Mouse (Mus musculus): Measurements from ENCODE around the gene Ror1.

Ror1 gene

GRCm38 (mm10) chr4:100158401-100158800, 62.8 kb downstream of the Ror1 start:
- DNase-seq (ENCODE audit: low spot score in 2 of 2): no peak

GRCm38 (mm10) chr4:100160156-100160555, 64.6 kb downstream of the Ror1 start:
- DNase-seq (ENCODE audit: low spot score in 2 of 2): no peak

- no peak for DNase-seq (ENCODE audit: low spot score in 2 of 2)
Measured at GRCm38 (mm10) chr4:100165790-100166189, 70.2 kb downstream of the Ror1 start.

- no peak for DNase-seq (ENCODE audit: low spot score in 2 of 2)
Measured at GRCm38 (mm10) chr4:100166871-100167270, 71.3 kb downstream of the Ror1 start.

DNA sequence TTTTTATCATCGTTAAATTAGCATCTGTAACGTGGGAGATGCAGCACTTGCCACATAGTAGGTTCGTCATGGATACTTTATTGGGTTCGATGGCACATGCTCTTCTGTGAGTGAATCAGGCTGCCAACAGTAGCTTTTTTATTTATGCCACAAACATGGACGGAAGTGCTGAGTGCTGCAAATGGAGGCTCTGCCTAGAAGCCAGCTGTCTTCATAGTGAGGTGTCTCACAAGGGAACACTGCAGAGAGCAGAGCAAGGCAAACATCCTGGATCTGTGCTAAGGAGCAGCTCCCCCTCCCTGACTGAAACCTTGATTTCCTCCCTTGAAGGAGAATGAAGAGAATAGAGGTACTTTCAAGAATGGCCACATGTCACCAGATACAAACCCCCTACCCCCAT, 74.1 kb downstream of the Ror1 start:
- no peak for DNase-seq (ENCODE audit: low spot score in 2 of 2)

DNA sequence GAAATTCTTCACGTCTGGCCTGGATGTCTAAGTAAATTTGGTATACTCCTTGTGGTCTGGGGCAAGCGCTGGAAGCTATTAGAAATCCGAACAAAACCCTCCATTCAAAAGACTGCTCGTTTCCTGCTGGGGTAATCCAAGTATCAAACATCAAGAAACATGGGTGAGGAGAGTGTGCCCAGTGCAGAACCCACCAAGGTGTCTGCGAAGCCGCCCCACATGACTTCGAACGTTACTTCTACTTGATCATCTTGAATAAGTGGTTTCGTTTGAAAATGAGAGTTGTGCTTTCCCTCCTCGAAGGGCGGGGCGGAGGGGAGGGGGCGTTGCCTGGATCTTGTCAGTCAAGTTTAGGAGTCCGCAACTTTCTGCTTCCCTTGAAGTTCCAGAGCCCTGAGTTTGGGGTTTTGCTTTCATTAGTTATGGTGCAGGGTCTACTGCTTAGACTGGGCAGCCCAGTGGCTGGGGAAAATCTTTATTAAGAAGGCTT, 74.6 kb downstream of the Ror1 start:
- DNase-seq (ENCODE audit: low spot score in 2 of 2): no peak

GRCm38 (mm10) chr4:100170743-100171142, 75.2 kb downstream of the Ror1 start:
- no peak for DNase-seq (ENCODE audit: low spot score in 2 of 2)

GRCm38 (mm10) chr4:100171483-100171898, 75.9 kb downstream of the Ror1 start:
- DNase-seq (ENCODE audit: low spot score in 2 of 2): no peak

DNA sequence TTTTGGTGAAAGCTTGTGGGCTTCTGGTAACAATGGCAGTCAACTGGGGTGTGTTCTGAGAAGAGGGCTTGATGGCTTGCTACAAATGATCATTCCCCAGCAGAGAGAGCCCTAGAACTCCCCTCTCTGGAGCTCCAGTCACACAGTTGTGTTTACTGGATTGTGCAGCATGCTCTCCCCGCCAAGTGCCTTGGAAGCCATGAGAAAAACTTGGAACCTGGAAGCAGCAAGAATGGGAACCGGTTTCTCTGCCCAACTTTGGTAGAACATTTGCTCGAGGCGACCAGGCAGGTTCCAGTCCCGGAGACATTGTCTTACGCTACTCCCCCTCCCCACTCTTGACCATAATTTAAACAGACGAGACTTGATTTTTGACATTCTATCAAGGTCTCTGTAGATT, 80.0 kb downstream of the Ror1 start:
- no peak for DNase-seq (ENCODE audit: low spot score in 2 of 2)

GRCm38 (mm10) chr4:100178316-100178715, 82.7 kb downstream of the Ror1 start:
- no peak for DNase-seq (ENCODE audit: low spot score in 2 of 2)

DNA sequence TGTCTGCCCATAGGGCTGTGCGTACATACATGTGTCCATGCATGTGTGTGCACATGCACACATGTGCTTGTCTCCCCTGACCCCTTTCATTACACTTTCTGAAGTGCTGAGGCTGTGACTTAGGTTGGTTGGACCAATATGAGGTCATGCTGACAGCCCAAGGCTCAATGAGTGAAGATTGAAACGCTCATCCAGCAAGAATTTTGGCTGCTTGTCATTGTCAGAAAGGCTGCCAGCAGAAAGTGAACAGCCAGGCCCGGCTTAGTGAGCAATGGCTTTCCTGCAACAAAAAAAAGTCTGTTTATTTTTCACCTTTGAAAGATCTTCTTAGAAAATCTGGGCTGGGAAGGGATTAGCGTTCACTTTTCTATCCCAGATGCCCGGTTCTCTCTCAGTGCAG, 86.1 kb downstream of the Ror1 start:
- DNase-seq (ENCODE audit: low spot score in 2 of 2): no peak

GRCm38 (mm10) chr4:100186781-100187180, 91.2 kb downstream of the Ror1 start:
- no peak for DNase-seq (ENCODE audit: low spot score in 2 of 2)

- DNase-seq (ENCODE audit: low spot score in 2 of 2): no peak
Measured at GRCm38 (mm10) chr4:100187563-100188200, 92.1 kb downstream of the Ror1 start.

- DNase-seq (ENCODE audit: low spot score in 2 of 2): no peak
Measured at GRCm38 (mm10) chr4:100188201-100188699, 92.7 kb downstream of the Ror1 start.

GRCm38 (mm10) chr4:100191483-100191882, 95.9 kb downstream of the Ror1 start:
- DNase-seq (ENCODE audit: low spot score in 2 of 2): no peak

GRCm38 (mm10) chr4:100194136-100194535, 98.5 kb downstream of the Ror1 start:
- DNase-seq (ENCODE audit: low spot score in 2 of 2): no peak

GRCm38 (mm10) chr4:100196255-100196793, 100.7 kb downstream of the Ror1 start:
- DNase-seq (ENCODE audit: low spot score in 2 of 2): no peak

DNA sequence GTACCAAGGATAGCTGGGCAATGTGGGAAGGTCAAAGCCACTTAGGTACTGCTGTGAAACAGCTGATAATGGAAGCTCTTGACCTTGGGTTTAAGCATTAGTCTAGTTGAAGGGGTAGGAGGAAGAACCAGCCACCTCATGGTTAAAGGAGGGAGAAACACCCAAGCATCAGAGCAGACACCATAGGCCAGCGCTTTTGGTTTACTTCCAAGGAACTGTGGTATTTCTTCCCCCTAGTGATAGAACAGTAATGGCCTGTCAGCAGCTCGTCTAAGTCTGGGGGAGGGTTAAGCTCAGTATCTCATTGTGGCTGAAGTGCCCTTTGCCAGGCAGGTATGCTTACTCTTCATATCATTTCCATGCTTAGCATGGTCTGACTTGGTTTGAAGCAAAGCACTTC, 102.7 kb downstream of the Ror1 start:
- DNase-seq (ENCODE audit: low spot score in 2 of 2): no peak

- DNase-seq (ENCODE audit: low spot score in 2 of 2): no peak
Measured at GRCm38 (mm10) chr4:100201322-100201721, 105.7 kb downstream of the Ror1 start.

DNA sequence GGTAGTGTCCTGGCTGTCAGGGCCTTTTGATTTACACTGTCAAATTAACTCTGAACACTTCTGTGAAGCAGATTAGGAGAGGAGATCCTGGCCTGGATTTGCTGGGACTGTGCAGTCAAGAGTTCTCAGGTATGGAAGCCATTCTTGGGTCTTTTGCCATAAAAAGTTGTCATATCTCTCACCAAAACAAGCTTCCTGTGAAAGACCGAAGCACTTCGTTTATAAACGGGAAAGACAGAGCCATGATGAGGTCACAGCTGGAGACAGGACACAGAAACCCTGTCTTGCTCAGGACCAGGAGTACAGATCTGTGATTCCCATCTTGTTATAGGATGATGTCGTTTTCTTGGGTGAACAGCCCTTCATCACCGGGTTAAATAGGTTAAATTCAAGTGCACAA, 107.5 kb downstream of the Ror1 start:
- no peak for DNase-seq (ENCODE audit: low spot score in 2 of 2)

DNA sequence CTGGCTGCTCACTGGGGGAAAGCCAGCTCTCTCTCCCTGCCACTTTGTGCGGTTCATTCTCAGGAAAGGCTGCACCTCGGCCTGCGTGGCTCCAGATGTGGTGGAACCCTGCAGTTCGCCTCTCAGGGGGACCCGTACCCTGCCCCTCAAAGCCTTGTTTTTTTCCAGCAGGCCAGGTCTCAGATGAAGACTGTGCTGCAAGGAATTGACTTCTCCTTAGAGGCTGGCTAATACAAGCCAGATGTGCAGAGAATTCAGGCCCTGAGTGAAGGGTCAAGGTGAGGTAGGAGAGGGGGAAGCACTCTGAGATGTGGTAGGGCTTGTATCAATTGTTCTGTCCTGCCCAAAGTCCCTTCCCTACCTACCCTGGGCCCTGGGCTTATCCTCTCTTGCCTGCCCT, 108.1 kb downstream of the Ror1 start:
- no peak for DNase-seq (ENCODE audit: low spot score in 2 of 2)

GRCm38 (mm10) chr4:100204381-100204780, 108.8 kb downstream of the Ror1 start:
- DNase-seq (ENCODE audit: low spot score in 2 of 2): no peak

- no peak for DNase-seq (ENCODE audit: low spot score in 2 of 2)
Measured at GRCm38 (mm10) chr4:100208081-100208480, 112.5 kb downstream of the Ror1 start.

- no peak for DNase-seq (ENCODE audit: low spot score in 2 of 2)
Measured at GRCm38 (mm10) chr4:100209106-100209505, 113.5 kb downstream of the Ror1 start.
